Mouse (Mus musculus): ENCODE data around the gene 1700001C19Rik. TPM values are rescaled to one million over a fixed set of nuclear protein-coding genes. Genes with fewer than 3 reads are reported as not detected.

1700001C19Rik gene
- polyA plus RNA-seq, 1 experiment from 2014 or later, result 0.35 TPM

GRCm38 (mm10) chr17:47458936-47459335, 21.8 kb upstream of the 1700001C19Rik start:
- Histone ChIP-seq H3K4me3 (ENCODE audit: low read depth, low read length) (no peak overlapping the region), H3K4me1 (replicated peaks; ENCODE audit: control insufficient read depth, insufficient read depth, low read length) (peaks cover 19% of the 10 kb centered on the region), H3K27me3 (replicated peaks; ENCODE audit: control insufficient read depth, insufficient read depth, low read length) (no peaks in the 10 kb centered on the region), H3K4me2 (replicated peaks; ENCODE audit: low read depth) (no peak overlapping the region), H3K27ac (ENCODE audit: low read depth, low read length) (no peak overlapping the region), H3K9me3 (ENCODE audit: control insufficient read depth) (no peaks in the 10 kb centered on the region), H3K36me3 (ENCODE audit: control insufficient read depth, insufficient read depth) (peaks cover under 1% of the 10 kb centered on the region; the same call in 1 of the 2 replicates), H3K9ac (ENCODE audit: low read depth, low read length) (no peak overlapping the region)
- 81% methylated on average over 2 of the region's 2 CpGs for WGBS
- no peak for TF ChIP-seq CTCF (IDR thresholded peaks at IDR 0.05; ENCODE audit: low read depth)
- ATAC-seq, result no peak

DNA sequence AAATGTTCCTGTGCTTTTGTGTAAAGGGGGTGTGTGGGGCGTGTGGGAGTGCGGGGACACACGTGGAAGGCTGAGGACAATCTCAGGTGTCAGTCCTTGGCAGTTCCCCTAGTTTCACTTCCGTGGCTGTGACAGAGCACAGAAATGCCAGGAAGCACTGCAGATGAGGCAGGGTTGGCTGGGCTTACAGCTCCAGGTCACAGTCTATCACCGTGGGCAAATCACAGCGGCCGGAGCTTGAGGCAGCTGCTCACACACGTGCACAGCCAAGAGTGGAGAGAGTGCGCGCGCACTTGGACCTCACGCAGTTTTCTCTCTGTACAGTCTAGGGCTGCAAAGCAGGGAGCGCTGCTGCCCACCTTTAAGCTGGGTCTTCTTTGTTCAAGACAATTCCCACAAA, 21.1 kb upstream of the 1700001C19Rik start:
- Histone ChIP-seq H3K4me2 (replicated peaks; ENCODE audit: low read depth) (no peak overlapping the region), H3K36me3 (ENCODE audit: control insufficient read depth, insufficient read depth) (peaks cover 4% of the 10 kb centered on the region; the same call in 1 of the 2 replicates), H3K4me3 (ENCODE audit: low read depth, low read length) (no peak overlapping the region), H3K4me1 (replicated peaks; ENCODE audit: control insufficient read depth, insufficient read depth, low read length) (peaks cover 19% of the 10 kb centered on the region), H3K27me3 (replicated peaks; ENCODE audit: control insufficient read depth, insufficient read depth, low read length) (no peaks in the 10 kb centered on the region), H3K9ac (ENCODE audit: low read depth, low read length) (no peak overlapping the region), H3K27ac (ENCODE audit: low read depth, low read length) (peak overlapping the region; percentile 15; the same call in 1 of the 2 replicates), H3K9me3 (ENCODE audit: control insufficient read depth) (no peaks in the 10 kb centered on the region)
- TF ChIP-seq CTCF (IDR thresholded peaks at IDR 0.05; ENCODE audit: low read depth), result no peak
- ATAC-seq, result peak; percentile 35; the same call in 1 of the 2 replicates
- 66% methylated on average over 13 of the region's 13 CpGs for WGBS

- WGBS, result 29% methylated on average over 8 of the region's 8 CpGs
- H3K4me3 ChIP-seq (ENCODE audit: low read depth, low read length), result no peak overlapping the region
- H3K27me3 ChIP-seq (replicated peaks; ENCODE audit: control insufficient read depth, insufficient read depth, low read length), result no peaks in the 10 kb centered on the region
- peak; percentile 77 for ATAC-seq
- H3K4me1 ChIP-seq (replicated peaks; ENCODE audit: control insufficient read depth, insufficient read depth, low read length), result peaks cover 17% of the 10 kb centered on the region; the same call in 1 of the 2 replicates
- H3K36me3 ChIP-seq (ENCODE audit: control insufficient read depth, insufficient read depth), result peaks cover 4% of the 10 kb centered on the region; the same call in 1 of the 2 replicates
- H3K27ac ChIP-seq (ENCODE audit: low read depth, low read length), result peak overlapping the region; percentile 74
- H3K9ac ChIP-seq (ENCODE audit: low read depth, low read length), result 0 out of 2 replicates have a peak overlapping the region, but pooled peaks have one; percentile 8
- H3K4me2 ChIP-seq (replicated peaks; ENCODE audit: low read depth), result no peak overlapping the region
- H3K9me3 ChIP-seq (ENCODE audit: control insufficient read depth), result no peaks in the 10 kb centered on the region
- TF ChIP-seq CTCF (IDR thresholded peaks at IDR 0.05; ENCODE audit: low read depth), result no peak
Observed at GRCm38 (mm10) chr17:47454675-47455074, 17.5 kb upstream of the 1700001C19Rik start.

- H3K9me3 ChIP-seq (ENCODE audit: control insufficient read depth), result no peaks in the 10 kb centered on the region
- H3K4me2 ChIP-seq (replicated peaks; ENCODE audit: low read depth), result no peak overlapping the region
- H3K36me3 ChIP-seq (ENCODE audit: control insufficient read depth, insufficient read depth), result peaks cover 4% of the 10 kb centered on the region; the same call in 1 of the 2 replicates
- no peak overlapping the region for H3K9ac ChIP-seq (ENCODE audit: low read depth, low read length)
- no peaks in the 10 kb centered on the region for H3K27me3 ChIP-seq (replicated peaks; ENCODE audit: control insufficient read depth, insufficient read depth, low read length)
- H3K4me3 ChIP-seq (ENCODE audit: low read depth, low read length), result no peak overlapping the region
- no peak overlapping the region for H3K27ac ChIP-seq (ENCODE audit: low read depth, low read length)
- ATAC-seq, result no peak
- peaks cover 27% of the 10 kb centered on the region; the same call in 1 of the 2 replicates for H3K4me1 ChIP-seq (replicated peaks; ENCODE audit: control insufficient read depth, insufficient read depth, low read length)
- 45% methylated on average over 7 of the region's 7 CpGs for WGBS
- no peak for TF ChIP-seq CTCF (IDR thresholded peaks at IDR 0.05; ENCODE audit: low read depth)
Observed at GRCm38 (mm10) chr17:47452886-47453285, 15.7 kb upstream of the 1700001C19Rik start.

DNA sequence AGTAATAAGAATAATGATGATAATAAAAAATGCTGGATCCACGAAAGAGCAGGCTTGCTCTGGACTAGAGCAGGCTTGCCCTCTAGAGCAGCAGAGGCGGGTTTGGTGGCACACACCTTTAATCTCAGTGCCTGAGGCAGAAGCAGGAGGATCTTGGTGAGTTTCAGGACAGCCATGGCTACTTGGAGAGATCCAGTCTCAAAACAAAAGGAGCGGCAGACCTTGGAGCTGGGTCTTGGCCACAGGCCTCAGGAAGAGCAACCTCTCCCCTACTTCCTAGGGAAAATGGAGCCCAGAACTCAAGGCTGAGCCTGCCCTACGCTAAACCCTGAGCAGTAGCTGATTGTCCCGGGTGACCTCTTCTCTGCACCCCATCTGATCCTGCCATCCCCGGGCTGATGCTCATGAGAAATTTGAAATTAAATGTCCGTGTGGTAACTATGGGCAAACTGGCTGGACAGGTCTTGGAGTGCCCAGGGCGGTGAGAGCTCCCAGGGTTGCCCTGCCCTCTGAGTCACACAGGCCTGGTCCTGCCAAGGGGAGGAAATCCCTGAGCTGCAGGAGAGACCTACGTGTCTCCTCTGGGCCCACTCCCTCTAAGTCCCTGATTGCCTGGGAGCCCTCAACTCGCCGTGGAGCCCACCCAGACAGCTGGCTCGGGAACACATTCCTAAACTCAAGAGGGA, 13.8 kb upstream of the 1700001C19Rik start:
- no peak for ATAC-seq
- no peak overlapping the region for H3K4me3 ChIP-seq (ENCODE audit: low read depth, low read length)
- no peak overlapping the region for H3K9ac ChIP-seq (ENCODE audit: low read depth, low read length)

GRCm38 (mm10) chr17:47450239-47450638, 13.1 kb upstream of the 1700001C19Rik start:
- H3K9me3 ChIP-seq (ENCODE audit: control insufficient read depth), result no peaks in the 10 kb centered on the region
- H3K4me3 ChIP-seq (ENCODE audit: low read depth, low read length), result no peak overlapping the region
- H3K4me2 ChIP-seq (replicated peaks; ENCODE audit: low read depth), result no peak overlapping the region
- peak; percentile 42 for TF ChIP-seq CTCF (IDR thresholded peaks at IDR 0.05; ENCODE audit: low read depth)
- H3K27me3 ChIP-seq (replicated peaks; ENCODE audit: control insufficient read depth, insufficient read depth, low read length), result no peaks in the 10 kb centered on the region
- H3K4me1 ChIP-seq (replicated peaks; ENCODE audit: control insufficient read depth, insufficient read depth, low read length), result peaks cover 27% of the 10 kb centered on the region
- no peak for ATAC-seq
- H3K9ac ChIP-seq (ENCODE audit: low read depth, low read length), result no peak overlapping the region
- 28% methylated on average over 7 of the region's 7 CpGs for WGBS
- peak overlapping the region; percentile 92; the same call in 1 of the 2 replicates for H3K27ac ChIP-seq (ENCODE audit: low read depth, low read length)
- H3K36me3 ChIP-seq (ENCODE audit: control insufficient read depth, insufficient read depth), result peaks cover 9% of the 10 kb centered on the region; the same call in 1 of the 2 replicates

More for the DNA sequence above, 13.8 kb upstream of the 1700001C19Rik start:
- no peak for TF ChIP-seq CTCF (IDR thresholded peaks at IDR 0.05; ENCODE audit: low read depth)
- H3K4me1 ChIP-seq (replicated peaks; ENCODE audit: control insufficient read depth, insufficient read depth, low read length), result peaks cover 27% of the 10 kb centered on the region; the same call in 1 of the 2 replicates
- no peaks in the 10 kb centered on the region for H3K27me3 ChIP-seq (replicated peaks; ENCODE audit: control insufficient read depth, insufficient read depth, low read length)
- peaks cover 9% of the 10 kb centered on the region; the same call in 1 of the 2 replicates for H3K36me3 ChIP-seq (ENCODE audit: control insufficient read depth, insufficient read depth)
- H3K4me2 ChIP-seq (replicated peaks; ENCODE audit: low read depth), result no peak overlapping the region
- H3K9me3 ChIP-seq (ENCODE audit: control insufficient read depth), result no peaks in the 10 kb centered on the region
- 48% methylated on average over 12 of the region's 12 CpGs for WGBS
- no peak overlapping the region for H3K27ac ChIP-seq (ENCODE audit: low read depth, low read length)
